Mouse (Mus musculus) heart, embryonic 15.5 days (tissue): ENCODE measurements at regions not wholly inside any gene's neighbourhood (a gene's known extent, or its start where the extent isn't known, plus 50 kb on each side); places are given as distances from the start of the nearest gene placed in this dataset.
"Not testable (repeated sequence)": the region's sequence is repeated elsewhere in the genome, so short reads cannot be mapped to it uniquely, and the experiment has no call there.

Experiments used
- ATAC-seq: fragments of 200-750 bp; cut with Nextera tagmentation; replicated peaks from 2 replicates; pipeline ENCODE4 v1.8.0; 2017; ENCODE audit warnings: low read depth, moderate TSS enrichment; ENCODE audit not compliant: insufficient number of reproducible peaks, insufficient read depth, low FRiP score
- H3K27ac ChIP-seq: fragments of 300-500 bp; sonication (generic); 2 replicates; pipeline ENCODE4 v1.5.1; 2015; ENCODE audit warnings: mild to moderate bottlenecking, inconsistent platforms
- H3K27me3 ChIP-seq: fragments of 300-500 bp; sonication (generic); 2 replicates; pipeline ENCODE4 v1.6.1; 2015; ENCODE audit warnings: inconsistent platforms
- H3K36me3 ChIP-seq: fragments of 300-500 bp; sonication (generic); 2 replicates; pipeline ENCODE4 v1.6.1; 2015; ENCODE audit warnings: mild to moderate bottlenecking, inconsistent platforms
- H3K4me1 ChIP-seq: fragments of 300-500 bp; sonication (generic); replicated peaks from 2 replicates; pipeline ENCODE4 v1.6.1; 2015; ENCODE audit warnings: inconsistent platforms
- H3K4me2 ChIP-seq: fragments of 300-500 bp; sonication (generic); 2 replicates; pipeline ENCODE4 v1.6.1; 2015; ENCODE audit warnings: inconsistent platforms, mild to moderate bottlenecking, moderate library complexity
- H3K4me3 ChIP-seq: fragments of 300-500 bp; sonication (generic); 2 replicates; pipeline ENCODE4 v1.5.1; 2015; ENCODE audit warnings: mild to moderate bottlenecking, inconsistent platforms
- H3K9ac ChIP-seq: fragments of 300-500 bp; sonication (generic); 2 replicates; pipeline ENCODE4 v1.6.1; 2015; ENCODE audit warnings: mild to moderate bottlenecking, inconsistent platforms
- H3K9me3 ChIP-seq: fragments of 300-500 bp; sonication (generic); replicated peaks from 2 replicates; pipeline ENCODE4 v1.6.1; 2016; ENCODE audit warnings: inconsistent platforms
- WGBS: fragments of 180-500 bp; shearing (Covaris S2); methylation state at CpG from one replicate; pipeline ENCODE4 v1.1.7; 2015; ENCODE audit warnings: mixed read lengths; 5-methylcytosine and 5-hydroxymethylcytosine counted together

- H3K27me3 ChIP-seq, result no peaks in the 10 kb centered on the region
- peaks cover 8% of the 10 kb centered on the region for H3K4me1 ChIP-seq
- WGBS, result 83% methylated on average over 5 of the region's 5 CpGs
- H3K9me3 ChIP-seq, result 0 out of 2 replicates have a peak, but pooled peaks cover 3% of the 10 kb centered on the region
- peak overlapping the region; percentile 79 for H3K27ac ChIP-seq
- no peak overlapping the region for H3K9ac ChIP-seq
- no peaks in the 10 kb centered on the region for H3K36me3 ChIP-seq
- no peak overlapping the region for H3K4me3 ChIP-seq
- H3K4me2 ChIP-seq, result no peak overlapping the region
- no peak for ATAC-seq
Measured at GRCm38 (mm10) chr17:7537210-7537609, 151.9 kb upstream of the Unc93a2 start.

GRCm38 (mm10) chr17:7534386-7535059, 149.3 kb upstream of the Unc93a2 start:
- Histone ChIP-seq H3K9ac (no peak overlapping the region), H3K27me3 (no peaks in the 10 kb centered on the region), H3K4me1 (peaks cover 8% of the 10 kb centered on the region), H3K9me3 (0 out of 2 replicates have a peak, but pooled peaks cover 3% of the 10 kb centered on the region), H3K4me3 (no peak overlapping the region), H3K4me2 (no peak overlapping the region), H3K27ac (no peak overlapping the region), H3K36me3 (no peaks in the 10 kb centered on the region)
- no peak for ATAC-seq
- 68% methylated on average over 6 of the region's 6 CpGs for WGBS

GRCm38 (mm10) chr17:7533552-7533951, 148.3 kb upstream of the Unc93a2 start:
- Histone ChIP-seq H3K4me2 (no peak overlapping the region), H3K27me3 (no peaks in the 10 kb centered on the region), H3K27ac (no peak overlapping the region), H3K4me1 (0 out of 2 replicates have a peak, but pooled peaks cover 5% of the 10 kb centered on the region), H3K4me3 (no peak overlapping the region), H3K36me3 (no peaks in the 10 kb centered on the region), H3K9me3 (0 out of 2 replicates have a peak, but pooled peaks cover 3% of the 10 kb centered on the region), H3K9ac (no peak overlapping the region)
- ATAC-seq, result no peak
- 47% methylated on average over 2 of the region's 2 CpGs for WGBS

- Histone ChIP-seq H3K4me1 (0 out of 2 replicates have a peak, but pooled peaks cover 2% of the 10 kb centered on the region), H3K4me3 (no peak overlapping the region), H3K27ac (0 out of 2 replicates have a peak overlapping the region, but pooled peaks have one; percentile 20), H3K4me2 (no peak overlapping the region), H3K9me3 (0 out of 2 replicates have a peak, but pooled peaks cover 3% of the 10 kb centered on the region), H3K36me3 (no peaks in the 10 kb centered on the region), H3K9ac (no peak overlapping the region), H3K27me3 (no peaks in the 10 kb centered on the region)
- no peak for ATAC-seq
- WGBS, result 80% methylated on average over 3 of the region's 3 CpGs
Measured at GRCm38 (mm10) chr17:7532618-7533017, 147.4 kb upstream of the Unc93a2 start.

GRCm38 (mm10) chr17:7529304-7529703, 144.0 kb upstream of the Unc93a2 start:
- no peak for ATAC-seq
- no peaks in the 10 kb centered on the region for H3K9me3 ChIP-seq
- H3K9ac ChIP-seq, result no peak overlapping the region
- H3K4me1 ChIP-seq, result no peaks in the 10 kb centered on the region
- H3K27ac ChIP-seq, result no peak overlapping the region
- no peak overlapping the region for H3K4me3 ChIP-seq
- no peaks in the 10 kb centered on the region for H3K27me3 ChIP-seq
- H3K36me3 ChIP-seq, result no peaks in the 10 kb centered on the region
- 59% methylated on average over 5 of the region's 5 CpGs for whole genome bisulfite sequencing
- H3K4me2 ChIP-seq, result no peak overlapping the region

GRCm38 (mm10) chr17:7527681-7528080, 142.4 kb upstream of the Unc93a2 start:
- Histone ChIP-seq H3K4me3 (no peak overlapping the region), H3K4me1 (no peaks in the 10 kb centered on the region), H3K4me2 (no peak overlapping the region), H3K27me3 (no peaks in the 10 kb centered on the region), H3K27ac (no peak overlapping the region), H3K9ac (no peak overlapping the region), H3K9me3 (no peaks in the 10 kb centered on the region), H3K36me3 (no peaks in the 10 kb centered on the region)
- no peak for ATAC-seq
- 68% methylated on average over 3 of the region's 3 CpGs for WGBS

GRCm38 (mm10) chr17:7524497-7524896, 139.2 kb upstream of the Unc93a2 start:
- H3K4me1 ChIP-seq, H3K9ac ChIP-seq, H3K27ac ChIP-seq, ATAC-seq, H3K27me3 ChIP-seq, H3K4me2 ChIP-seq, H3K9me3 ChIP-seq, H3K36me3 ChIP-seq, H3K4me3 ChIP-seq: not testable (repeated sequence)
- WGBS, result 88% methylated on average over 11 of the region's 11 CpGs

GRCm38 (mm10) chr17:7521127-7521526, 135.9 kb upstream of the Unc93a2 start:
- peak; percentile 53; the same call in 1 of the 2 replicates for ATAC-seq
- Histone ChIP-seq H3K36me3 (no peaks in the 10 kb centered on the region), H3K4me1 (peaks cover 3% of the 10 kb centered on the region; the same call in 1 of the 2 replicates), H3K27me3 (no peaks in the 10 kb centered on the region), H3K4me2 (no peak overlapping the region), H3K4me3 (no peak overlapping the region), H3K9ac (no peak overlapping the region), H3K27ac (peak overlapping the region; percentile 70), H3K9me3 (no peaks in the 10 kb centered on the region)
- WGBS, result 49% methylated on average over 10 of the region's 10 CpGs
